Mouse (Mus musculus) heart, adult 2 months (tissue): ENCODE measurements around the gene Tenm4.

Experiments used
- EP300 ChIP-seq: fragments of 200-500 bp; IDR thresholded peaks from 2 replicates; pipeline ENCODE4 v1.6.1; 2011; ENCODE audit warnings: low read depth, low read length, control low read depth; ENCODE audit not compliant: insufficient read depth
- POLR2A ChIP-seq: fragments of 200-500 bp; IDR thresholded peaks from 2 replicates; pipeline ENCODE4 v1.6.1; 2011; ENCODE audit warnings: mild to moderate bottlenecking, low read depth, low read length, control low read depth; ENCODE audit not compliant: insufficient read depth

DNA sequence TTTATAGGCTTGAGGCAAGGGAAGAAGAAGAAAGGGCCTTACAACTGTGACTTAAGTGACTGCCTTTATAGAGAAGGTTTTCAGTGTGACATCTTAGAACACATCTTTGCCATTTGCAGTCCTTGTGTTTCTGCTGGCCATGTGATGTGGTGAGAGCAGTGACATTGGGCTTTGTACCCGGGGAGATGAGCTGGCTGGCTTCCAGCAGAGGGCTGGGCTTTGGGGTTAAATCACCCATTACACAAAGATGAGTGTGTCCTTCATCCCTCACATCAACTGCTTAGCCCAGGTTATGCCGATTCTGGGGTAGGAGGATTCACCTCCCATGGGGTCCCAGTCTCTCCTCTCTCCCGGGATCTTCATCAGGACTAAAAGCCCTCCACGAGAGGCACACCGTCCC, 738.8 kb downstream of the Tenm4 start:
- TF ChIP-seq EP300 (no peak), POLR2A (no peak)
